Mouse (Mus musculus): Measurements from ENCODE around the gene C2cd2. TPM values are rescaled to one million over a fixed set of nuclear protein-coding genes. Genes with fewer than 3 reads are reported as not detected.

Gene C2cd2
- total and polyA plus RNA-seq, 3 experiments, result 7.7 to 14.5 (median 11.2) TPM

- in situ Hi-C loops (cut with MboI; ENCODE audit: low pct_ligation_motif_present, low pct_unique_long_range_greater_than_20kb, low sequenced_read_pairs) (no loop called here), dilution Hi-C loops (cut with MboI; ENCODE audit: extremely low pct_ligation_motif_present, extremely low pct_unique_long_range_greater_than_20kb, low sequenced_read_pairs) (no loop called here)
- Histone ChIP-seq H3K79me2 (replicated peaks; ENCODE audit: control insufficient read depth, extremely low read depth, insufficient read depth, poor library complexity, severe bottlenecking) (peaks cover 11% of the 10 kb centered on the region), H3K4me3 (replicated peaks in 1 of 3; ENCODE audit: low read depth in 2 of 3, low read length in 2 of 3, poor library complexity in 1 of 3) (peak overlapping the region; percentile 67 to 92 (median 86)), H3K4me1 (ENCODE audit: control insufficient read depth in 1 of 2, insufficient read depth in 2 of 2) (peaks cover 22 to 54% of the 10 kb centered on the region in 2 experiments), H3K27me3 (replicated peaks) (no peaks in the 10 kb centered on the region), H3K36me3 (replicated peaks in 1 of 2; ENCODE audit: control insufficient read depth in 1 of 2, insufficient read depth in 1 of 2, low read length in 1 of 2) (peaks cover 2 to 35% of the 10 kb centered on the region in 2 experiments), H3K9me3 (replicated peaks; ENCODE audit: low read length) (no peaks in the 10 kb centered on the region), H3K9ac (ENCODE audit: insufficient read depth, low read depth) (peak overlapping the region; percentile 94), H3K4me2 (ENCODE audit: insufficient read depth, low read depth, poor library complexity, severe bottlenecking) (peak overlapping the region; percentile 84), H3K27ac (ENCODE audit: insufficient read depth, low read depth) (peak overlapping the region; percentile 77)
- TF ChIP-seq USF2 (conservative IDR thresholded peaks at IDR 0.05; ENCODE audit: low read depth, low read length), result no peak
- TF ChIP-seq POLR2AphosphoS2 (IDR thresholded peaks at IDR 0.05; ENCODE audit: low read depth, low read length), result no peak
- TF ChIP-seq GABPA (IDR thresholded peaks at IDR 0.05; ENCODE audit: insufficient replicate concordance, low read depth, low read length), result no peak
- 0 out of 2 replicates have a peak, but pooled peaks have one; percentile 57 for TF ChIP-seq KAT2A (IDR thresholded peaks at IDR 0.05; ENCODE audit: insufficient replicate concordance, low read length)
- peak; percentile 76 for TF ChIP-seq POLR2A (IDR thresholded peaks at IDR 0.05; ENCODE audit: low read depth, low read length)
- TF ChIP-seq MYC (IDR thresholded peaks at IDR 0.05; ENCODE audit: low read depth, low read length), result no peak; the same call in 1 of the 2 replicates
- TF ChIP-seq TBP (conservative IDR thresholded peaks at IDR 0.05; ENCODE audit: low read depth, low read length), result no peak
- TF ChIP-seq MAZ (IDR thresholded peaks at IDR 0.05; ENCODE audit: low read depth, low read length), result peak; percentile 72
- TF ChIP-seq CTCF (conservative IDR thresholded peaks at IDR 0.05 in 1 of 2, IDR thresholded peaks at IDR 0.05 in 1 of 2; ENCODE audit: low read depth in 2 of 2, low read length in 2 of 2), result no peak
- no peak for TF ChIP-seq ZNF384 (IDR thresholded peaks at IDR 0.05; ENCODE audit: low read depth, low read length)
- peak; percentile 7; the same call in 1 of the 2 replicates for TF ChIP-seq MAX (IDR thresholded peaks at IDR 0.05; ENCODE audit: low read length)
- peak; percentile 99 for TF ChIP-seq UBTF (IDR thresholded peaks at IDR 0.05; ENCODE audit: low read depth, low read length)
- no peak for TF ChIP-seq RAD21 (IDR thresholded peaks at IDR 0.05; ENCODE audit: low read depth, low read length)
- TF ChIP-seq USF1 (IDR thresholded peaks at IDR 0.05; ENCODE audit: low read depth, low read length), result no peak
- TF ChIP-seq ZC3H11A (IDR thresholded peaks at IDR 0.05; ENCODE audit: low read depth, low read length), result no peak
- TF ChIP-seq E2F4 (IDR thresholded peaks at IDR 0.05; ENCODE audit: insufficient replicate concordance, low read depth, low read length), result no peak
- peak; percentile 32; the same call in 1 of the 2 replicates for TF ChIP-seq NELFE (IDR thresholded peaks at IDR 0.05; ENCODE audit: low read depth, low read length)
- TF ChIP-seq ZKSCAN1 (IDR thresholded peaks at IDR 0.05; ENCODE audit: borderline replicate concordance, low read depth, low read length), result no peak
- TF ChIP-seq ETS1 (conservative IDR thresholded peaks at IDR 0.05; ENCODE audit: low read depth, low read length), result no peak
- TF ChIP-seq PAX5 (IDR thresholded peaks at IDR 0.05; ENCODE audit: low read length), result no peak
- TF ChIP-seq TCF12 (IDR thresholded peaks at IDR 0.05; ENCODE audit: low read depth, low read length), result peak; percentile 45; the same call in 1 of the 2 replicates
- TF ChIP-seq NRF1 (IDR thresholded peaks at IDR 0.05; ENCODE audit: low read depth, low read length), result no peak
- TF ChIP-seq HCFC1 (IDR thresholded peaks at IDR 0.05; ENCODE audit: low read depth, low read length), result peak; percentile 68
- no peak for TF ChIP-seq EP300 (IDR thresholded peaks at IDR 0.05; ENCODE audit: low read length)
- TF ChIP-seq JUN (IDR thresholded peaks at IDR 0.05; ENCODE audit: insufficient read depth, low read depth, low read length), result no peak
- peak; percentile 31; the same call in 1 of the 2 replicates for TF ChIP-seq ELF1 (IDR thresholded peaks at IDR 0.05; ENCODE audit: low read depth, low read length)
- no peak for TF ChIP-seq JUND (conservative IDR thresholded peaks at IDR 0.05; ENCODE audit: low read depth, low read length)
- peak; percentile 30 for TF ChIP-seq ZMIZ1 (IDR thresholded peaks at IDR 0.05; ENCODE audit: low read depth, low read length)
- no peak for TF ChIP-seq BHLHE40 (IDR thresholded peaks at IDR 0.05; ENCODE audit: low read depth, low read length)
- TF ChIP-seq RCOR1 (conservative IDR thresholded peaks at IDR 0.05; ENCODE audit: low read depth, low read length), result no peak
- TF ChIP-seq CHD1 (IDR thresholded peaks at IDR 0.05; ENCODE audit: low read depth, low read length), result no peak; the same call in none of the 2 replicates
- no peak for TF ChIP-seq MAFK (IDR thresholded peaks at IDR 0.05; ENCODE audit: insufficient replicate concordance, low read length)
- TF ChIP-seq SMC3 (IDR thresholded peaks at IDR 0.05; ENCODE audit: low read depth, low read length), result peak; percentile 14
- no peak for TF ChIP-seq CHD2 (IDR thresholded peaks at IDR 0.05; ENCODE audit: low read length)
- peak; percentile 23; the same call in 1 of the 2 replicates for TF ChIP-seq MEF2A (IDR thresholded peaks at IDR 0.05; ENCODE audit: borderline replicate concordance, low read depth, low read length)
- TF ChIP-seq SIN3A (IDR thresholded peaks at IDR 0.05; ENCODE audit: low read length), result peak; percentile 96
- peak; percentile 83 for TF ChIP-seq MXI1 (IDR thresholded peaks at IDR 0.05; ENCODE audit: low read depth, low read length)
- no peak for TF ChIP-seq IRF4 (IDR thresholded peaks at IDR 0.05; ENCODE audit: low read depth, low read length)
- DNase-seq (ENCODE audit: extremely low read depth), result peak; percentile 81
Measured at GRCm38 (mm10) chr16:97851061-97851740, 111.2 kb downstream of the C2cd2 start.

Data from CH12.LX (cell line).